Mouse (Mus musculus): ENCODE measurements around the gene Gm49368. TPM values are rescaled to one million over a fixed set of nuclear protein-coding genes. Genes with fewer than 3 reads are reported as not detected.
"Not testable (repeated sequence)": the region's sequence is repeated elsewhere in the genome, so short reads cannot be mapped to it uniquely, and the experiment has no call there.

Gm49368 gene
- 23.6 and 30.6 TPM in 2 replicates for total RNA-seq (2017)

GRCm38 (mm10) chr7:128062456-128062855 lies at the start of gene Gm49368, which contains the start of gene Itgam:
Gm49368 (plus strand) TSS chr7:128062683.
Itgam (plus strand) TSS chr7:128062640.
- ATAC-seq (ENCODE audit: extremely low read depth, insufficient number of reproducible peaks, low FRiP score, poor library complexity, severe bottlenecking) = peak; percentile 65

GRCm38 (mm10) chr7:128013116-128013515 lies 49.4 kb upstream of the Gm49368 start:
- no peak for ATAC-seq (ENCODE audit: extremely low read depth, insufficient number of reproducible peaks, low FRiP score, poor library complexity, severe bottlenecking)

- not testable (repeated sequence) for ATAC-seq (ENCODE audit: extremely low read depth, insufficient number of reproducible peaks, low FRiP score, poor library complexity, severe bottlenecking)
Observed at GRCm38 (mm10) chr7:128016134-128016533, 46.3 kb upstream of the Gm49368 start.

GRCm38 (mm10) chr7:128016650-128017049 lies 45.8 kb upstream of the Gm49368 start:
- ATAC-seq (ENCODE audit: extremely low read depth, insufficient number of reproducible peaks, low FRiP score, poor library complexity, severe bottlenecking) = no peak

GRCm38 (mm10) chr7:128018275-128018674 lies 44.2 kb upstream of the Gm49368 start:
- ATAC-seq (ENCODE audit: extremely low read depth, insufficient number of reproducible peaks, low FRiP score, poor library complexity, severe bottlenecking) = no peak

- peak; percentile 16; the same call in 1 of the 2 replicates for ATAC-seq (ENCODE audit: extremely low read depth, insufficient number of reproducible peaks, low FRiP score, poor library complexity, severe bottlenecking)
Observed at GRCm38 (mm10) chr7:128019187-128019586, 43.3 kb upstream of the Gm49368 start.

- 0 out of 2 replicates have a peak, but pooled peaks have one; percentile 33 for ATAC-seq (ENCODE audit: extremely low read depth, insufficient number of reproducible peaks, low FRiP score, poor library complexity, severe bottlenecking)
Observed at GRCm38 (mm10) chr7:128022974-128023373, 39.5 kb upstream of the Gm49368 start.

- ATAC-seq (ENCODE audit: extremely low read depth, insufficient number of reproducible peaks, low FRiP score, poor library complexity, severe bottlenecking) = no peak
Observed at GRCm38 (mm10) chr7:128023565-128023964, 38.9 kb upstream of the Gm49368 start.

GRCm38 (mm10) chr7:128024364-128024763 lies 38.1 kb upstream of the Gm49368 start:
- ATAC-seq (ENCODE audit: extremely low read depth, insufficient number of reproducible peaks, low FRiP score, poor library complexity, severe bottlenecking) = no peak

GRCm38 (mm10) chr7:128024932-128025331 lies 37.6 kb upstream of the Gm49368 start:
- no peak for ATAC-seq (ENCODE audit: extremely low read depth, insufficient number of reproducible peaks, low FRiP score, poor library complexity, severe bottlenecking)

GRCm38 (mm10) chr7:128025381-128025780 lies 37.1 kb upstream of the Gm49368 start:
- ATAC-seq (ENCODE audit: extremely low read depth, insufficient number of reproducible peaks, low FRiP score, poor library complexity, severe bottlenecking) = peak; percentile 33; the same call in 1 of the 2 replicates

- no peak for ATAC-seq (ENCODE audit: extremely low read depth, insufficient number of reproducible peaks, low FRiP score, poor library complexity, severe bottlenecking)
Observed at GRCm38 (mm10) chr7:128031403-128031976, 31.0 kb upstream of the Gm49368 start.

GRCm38 (mm10) chr7:128032290-128032988 lies 30.0 kb upstream of the Gm49368 start:
- no peak for ATAC-seq (ENCODE audit: extremely low read depth, insufficient number of reproducible peaks, low FRiP score, poor library complexity, severe bottlenecking)

- no peak for ATAC-seq (ENCODE audit: extremely low read depth, insufficient number of reproducible peaks, low FRiP score, poor library complexity, severe bottlenecking)
Observed at GRCm38 (mm10) chr7:128032989-128033293, 29.5 kb upstream of the Gm49368 start.

GRCm38 (mm10) chr7:128033616-128034015 lies 28.9 kb upstream of the Gm49368 start:
- ATAC-seq (ENCODE audit: extremely low read depth, insufficient number of reproducible peaks, low FRiP score, poor library complexity, severe bottlenecking) = no peak

GRCm38 (mm10) chr7:128042161-128042820 lies 20.2 kb upstream of the Gm49368 start:
- ATAC-seq (ENCODE audit: extremely low read depth, insufficient number of reproducible peaks, low FRiP score, poor library complexity, severe bottlenecking) = 0 out of 2 replicates have a peak, but pooled peaks have one; percentile 19

GRCm38 (mm10) chr7:128044142-128044785 lies 18.2 kb upstream of the Gm49368 start:
- no peak for ATAC-seq (ENCODE audit: extremely low read depth, insufficient number of reproducible peaks, low FRiP score, poor library complexity, severe bottlenecking)

- no peak for ATAC-seq (ENCODE audit: extremely low read depth, insufficient number of reproducible peaks, low FRiP score, poor library complexity, severe bottlenecking)
Observed at GRCm38 (mm10) chr7:128045640-128046039, 16.8 kb upstream of the Gm49368 start.

- ATAC-seq (ENCODE audit: extremely low read depth, insufficient number of reproducible peaks, low FRiP score, poor library complexity, severe bottlenecking) = peak; percentile 50
Observed at GRCm38 (mm10) chr7:128048819-128049218, 13.7 kb upstream of the Gm49368 start.
